Mouse (Mus musculus) spleen, adult 2 months (tissue): ENCODE results near the gene Scaf1.

Experiments
- CTCF ChIP-seq: fragments of 200-500 bp; IDR thresholded peaks from 2 replicates; pipeline ENCODE4 v1.5.1; 2011; ENCODE audit warnings: mild to moderate bottlenecking, inconsistent platforms; ENCODE audit not compliant: insufficient read depth, insufficient read length, insufficient replicate concordance; ENCODE audit errors: extremely low read depth
- POLR2A ChIP-seq: fragments of 200-500 bp; IDR thresholded peaks from 2 replicates; pipeline ENCODE4 v1.6.1; 2011; ENCODE audit warnings: low read depth, low read length, inconsistent platforms

GRCm38 (mm10) chr7:45015344-45015956 lies 713 bp downstream of the Scaf1 start:
- TF ChIP-seq POLR2A (no peak), CTCF (no peak)
